Mouse (Mus musculus): ENCODE results near the gene Efr3b.
A peak's percentile ranks its signal among the peaks of the same experiment; 100 is the strongest.

The Efr3b gene

GRCm38 (mm10) chr12:4038061-4039041, at the start of gene Efr3b:
Gene Efr3b (minus strand): TSS chr12:4038915.
- DNase-seq (ENCODE audit: low read depth, low spot score) = peak; percentile 86

DNA sequence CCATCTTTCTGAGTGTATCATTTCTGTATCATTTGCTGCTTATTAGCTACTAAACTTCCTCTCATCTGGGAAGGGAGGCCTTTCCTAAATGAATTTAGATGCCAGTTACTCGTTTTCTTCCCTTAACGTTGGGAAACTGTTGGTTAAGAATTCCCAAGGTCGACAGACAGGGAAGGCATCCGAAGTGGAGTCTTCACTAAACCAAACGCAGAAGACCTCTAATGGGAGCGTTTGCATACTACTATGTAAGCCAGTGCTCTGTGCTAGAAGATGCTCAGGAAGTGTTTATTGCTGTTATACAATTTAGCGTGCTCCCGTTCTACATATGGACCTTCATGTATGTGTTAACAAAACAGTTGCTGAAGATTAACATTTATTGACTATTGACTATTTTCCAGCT, 44.7 kb upstream of the Efr3b start:
- DNase-seq (ENCODE audit: low read depth, low spot score) = no peak

- DNase-seq (ENCODE audit: low read depth, low spot score) = peak; percentile 96
These were observed 43.7 kb upstream of the Efr3b start, which contains the start of gene Dnajc27 for GRCm38 (mm10) chr12:4082132-4083001. Gene Dnajc27 (plus strand): TSS chr12:4082583.

DNA sequence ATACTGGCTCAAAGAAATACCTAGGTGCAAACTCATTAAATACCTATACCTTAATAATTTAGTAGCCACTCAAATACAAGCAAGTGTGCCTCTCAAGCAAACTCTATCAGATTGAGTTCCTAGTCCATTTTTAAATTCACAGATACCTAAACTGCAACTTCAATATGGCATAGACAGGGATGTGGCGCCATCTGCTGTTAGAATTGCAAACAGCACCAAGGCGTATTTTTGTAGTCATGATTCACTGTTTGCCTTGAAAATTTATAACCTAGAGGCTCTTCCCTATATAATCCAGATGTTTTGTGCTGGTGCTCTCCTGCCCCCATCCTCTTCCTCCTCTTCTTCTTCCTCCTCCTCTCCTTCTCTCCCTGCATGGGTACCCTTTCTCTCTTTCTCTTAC, 41.6 kb upstream of the Efr3b start:
- peak; percentile 84 for DNase-seq (ENCODE audit: low read depth, low spot score)

GRCm38 (mm10) chr12:4078069-4078468, 39.4 kb upstream of the Efr3b start:
- DNase-seq (ENCODE audit: low read depth, low spot score) = no peak

DNA sequence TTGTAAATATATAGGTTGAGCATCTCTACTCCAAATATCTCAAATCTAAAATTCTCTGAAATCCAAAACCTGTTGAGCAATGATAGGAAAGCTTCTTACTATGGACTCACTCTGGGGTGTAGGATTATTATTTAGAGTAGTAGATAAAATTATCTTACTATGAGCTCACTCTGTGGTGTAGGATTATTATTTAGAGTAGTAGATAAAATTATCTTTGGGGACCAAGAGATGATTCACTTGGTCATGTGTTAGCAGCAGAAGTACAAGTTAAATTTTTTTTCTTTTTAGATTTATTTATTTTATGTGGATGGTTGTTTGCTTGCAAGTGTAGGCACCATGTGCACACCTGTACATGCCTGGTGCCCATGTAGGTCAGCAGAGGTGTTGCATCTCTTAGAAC, 37.7 kb upstream of the Efr3b start:
- no peak for DNase-seq (ENCODE audit: low read depth, low spot score)

GRCm38 (mm10) chr12:4075407-4075806, 36.7 kb upstream of the Efr3b start:
- no peak for DNase-seq (ENCODE audit: low read depth, low spot score)

DNA sequence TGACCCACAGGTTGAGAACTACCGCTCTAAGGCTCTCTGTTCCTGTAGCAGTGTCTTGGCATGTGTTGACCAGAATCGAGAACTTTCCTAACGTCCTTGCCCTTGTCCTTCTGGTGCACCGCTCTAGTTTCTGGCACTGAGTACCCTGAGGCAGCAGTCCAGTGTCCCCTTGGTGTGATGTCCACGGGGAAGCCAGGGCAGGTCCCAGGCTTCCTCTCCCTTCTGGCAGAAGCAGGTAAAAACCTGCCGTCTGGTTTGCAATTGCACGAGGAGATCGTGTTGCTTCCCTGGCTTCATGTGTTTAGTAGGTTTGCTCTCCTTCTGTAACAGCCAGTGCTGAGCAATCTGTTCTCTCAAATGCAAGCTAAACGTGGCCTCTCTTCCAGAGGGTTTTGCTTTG, 33.0 kb upstream of the Efr3b start:
- DNase-seq (ENCODE audit: low read depth, low spot score) = no peak

- no peak for DNase-seq (ENCODE audit: low read depth, low spot score)
These were observed 29.8 kb upstream of the Efr3b start for GRCm38 (mm10) chr12:4068551-4068950.

GRCm38 (mm10) chr12:4066681-4067459, 28.2 kb upstream of the Efr3b start:
- DNase-seq (ENCODE audit: low read depth, low spot score) = no peak

GRCm38 (mm10) chr12:4065944-4066343, 27.2 kb upstream of the Efr3b start:
- DNase-seq (ENCODE audit: low read depth, low spot score) = no peak

DNA sequence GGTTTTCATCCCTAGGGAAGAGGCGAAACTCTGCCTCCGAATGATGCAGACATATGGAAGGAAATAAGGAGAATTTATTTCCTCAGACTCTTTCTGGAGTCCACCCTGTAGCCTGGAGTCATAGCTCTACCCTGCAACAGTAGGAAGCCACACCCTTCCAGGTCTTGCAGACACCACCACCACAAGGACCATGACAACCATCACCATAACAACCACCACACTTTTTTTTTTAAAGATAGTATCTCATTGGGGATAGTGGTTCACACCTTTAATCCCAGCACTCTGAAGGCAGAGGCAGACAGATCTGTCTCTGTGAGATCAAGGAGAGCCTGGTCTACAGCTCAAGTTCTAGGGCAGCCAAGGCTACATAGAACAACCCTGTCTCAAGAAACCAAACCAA, 26.8 kb upstream of the Efr3b start:
- DNase-seq (ENCODE audit: low read depth, low spot score) = no peak

GRCm38 (mm10) chr12:4059683-4060082, 21.0 kb upstream of the Efr3b start:
- no peak for DNase-seq (ENCODE audit: low read depth, low spot score)

GRCm38 (mm10) chr12:4058321-4058720, 19.6 kb upstream of the Efr3b start:
- no peak for DNase-seq (ENCODE audit: low read depth, low spot score)

GRCm38 (mm10) chr12:4054845-4055244, 16.1 kb upstream of the Efr3b start:
- DNase-seq (ENCODE audit: low read depth, low spot score) = no peak

GRCm38 (mm10) chr12:4053643-4054042, 14.9 kb upstream of the Efr3b start:
- no peak for DNase-seq (ENCODE audit: low read depth, low spot score)

- DNase-seq (ENCODE audit: low read depth, low spot score) = no peak
These were observed 12.2 kb upstream of the Efr3b start for GRCm38 (mm10) chr12:4050861-4051425.

DNA sequence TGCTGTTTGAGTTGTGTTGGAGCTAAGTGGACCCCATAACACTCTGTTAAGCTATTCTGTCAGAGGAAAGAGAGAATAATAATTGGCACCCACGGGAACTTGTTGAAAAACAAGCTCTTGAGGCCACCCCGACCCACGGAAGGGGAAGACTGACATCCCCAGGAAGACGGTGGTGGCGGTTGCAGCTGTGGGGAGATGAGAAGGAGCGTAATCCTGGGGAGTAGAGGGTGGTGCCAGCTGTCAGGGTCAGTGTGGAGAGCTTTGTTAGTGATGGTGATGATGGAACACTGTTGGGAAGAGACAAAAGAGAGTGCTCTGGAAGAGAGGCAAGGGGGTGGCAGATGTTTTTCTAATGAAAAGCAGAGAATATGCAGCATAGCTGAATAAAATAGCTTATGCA, 9.3 kb upstream of the Efr3b start:
- no peak for DNase-seq (ENCODE audit: low read depth, low spot score)

GRCm38 (mm10) chr12:4045992-4046391, 7.3 kb upstream of the Efr3b start:
- no peak for DNase-seq (ENCODE audit: low read depth, low spot score)

DNA sequence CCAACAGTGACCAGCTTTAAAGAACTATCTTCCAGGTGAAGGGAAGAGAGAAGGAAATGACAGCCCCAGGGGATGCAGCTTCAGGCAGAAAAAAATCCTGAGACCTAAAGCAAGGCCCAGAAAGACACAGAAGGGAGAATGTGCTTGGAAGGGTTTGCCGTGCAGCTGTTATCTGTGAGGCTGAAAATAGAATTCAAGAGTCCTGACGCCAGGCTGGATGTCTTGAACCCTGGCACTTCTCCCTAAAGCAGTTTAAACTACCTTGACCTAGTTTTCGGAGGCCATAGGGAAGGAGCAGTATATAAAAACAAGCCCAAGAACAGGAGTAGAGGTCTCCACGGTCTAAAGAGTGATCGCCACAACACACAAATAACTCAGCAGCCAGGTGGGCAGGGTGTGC, 3.7 kb upstream of the Efr3b start:
- no peak for DNase-seq (ENCODE audit: low read depth, low spot score)

GRCm38 (mm10) chr12:4039046-4039445, 331 bp upstream of the Efr3b start:
- no peak for DNase-seq (ENCODE audit: low read depth, low spot score)
